Mouse (Mus musculus) cerebral cortex, adult 2 months (tissue): ENCODE measurements around the gene Flot2.

Source experiments
- WGBS: fragments of 180-500 bp; shearing (Covaris S2); methylation state at CpG from one replicate; pipeline ENCODE4 v1.1.7; 2018; 5-methylcytosine and 5-hydroxymethylcytosine counted together

Flot2 gene

DNA sequence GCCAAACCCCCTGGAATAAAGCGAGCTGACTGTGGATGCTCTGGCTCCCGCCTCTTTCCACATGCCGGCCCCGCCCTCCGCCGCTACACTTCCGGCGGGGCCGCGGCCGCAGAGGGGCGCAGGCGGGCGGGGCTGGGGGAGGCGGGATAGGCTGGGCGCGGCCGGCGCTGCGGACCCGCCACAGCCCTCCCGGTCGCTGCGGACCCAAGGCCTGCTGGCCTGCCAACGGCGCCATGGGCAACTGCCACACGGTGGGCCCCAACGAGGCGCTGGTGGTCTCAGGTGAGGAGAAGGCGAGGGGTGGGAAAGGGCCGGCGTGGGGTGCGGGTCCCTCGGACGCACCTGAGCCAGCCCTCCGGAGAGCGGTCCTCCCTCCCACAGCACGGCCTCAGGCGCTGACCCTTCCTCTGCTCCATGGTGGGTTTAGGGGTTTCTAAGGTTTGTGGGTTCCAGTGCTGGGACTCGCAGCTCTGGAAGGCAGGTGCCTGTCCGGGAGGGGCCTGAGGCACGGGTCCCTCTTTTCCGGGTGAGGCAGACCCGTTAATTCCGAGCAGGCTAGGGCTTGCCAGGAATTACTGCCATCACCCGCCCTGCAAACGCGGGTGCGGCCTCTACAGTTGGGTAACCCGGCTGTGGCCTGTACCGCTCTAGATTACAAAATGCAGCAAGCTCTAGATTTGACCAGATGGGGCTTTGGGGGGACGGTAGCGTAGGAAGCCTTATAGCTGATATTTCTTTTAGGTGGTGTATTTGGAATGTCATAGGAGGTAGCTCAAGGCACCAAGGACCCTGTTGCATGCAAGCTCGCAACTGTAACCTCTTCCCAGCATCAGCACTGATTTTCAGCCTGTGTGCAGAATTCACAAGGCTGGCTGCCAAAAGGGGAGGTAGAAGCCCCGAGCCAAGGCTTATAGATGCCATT is at the start of gene Flot2:
Flot2 (plus strand) TSS at position 101 of the 922 bp plus-strand sequence.
- WGBS, result 2% methylated on average over 54 of the region's 55 CpGs

DNA sequence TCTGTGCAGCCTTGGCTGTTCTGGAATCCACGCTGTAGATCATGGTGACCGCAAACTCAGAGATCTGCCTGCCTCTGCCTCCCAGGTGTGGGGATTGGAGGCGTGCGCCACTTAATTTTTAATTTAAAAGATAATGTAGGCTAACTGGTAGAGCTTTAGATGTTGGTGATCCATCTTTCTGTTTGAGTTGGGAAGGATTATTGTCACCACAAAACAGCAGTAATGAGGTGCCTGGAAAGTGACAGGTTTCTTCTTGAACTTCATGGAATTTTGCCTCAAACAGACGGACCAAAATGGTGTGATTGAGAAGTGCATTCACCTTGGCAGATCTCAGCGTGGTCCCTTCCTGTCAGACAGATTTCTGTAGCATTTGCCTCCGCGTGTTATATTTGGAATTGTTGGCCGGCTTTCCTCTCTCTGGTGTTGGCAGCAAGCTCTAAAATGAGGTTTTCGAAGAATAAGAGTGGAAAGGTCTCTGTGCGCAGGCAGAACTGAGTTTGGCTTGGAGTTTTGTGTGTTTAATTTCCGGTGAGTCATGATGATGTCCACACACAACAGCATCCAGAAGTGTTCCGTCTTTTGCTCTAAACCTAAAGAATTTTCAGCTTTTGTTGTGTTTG is 48.5 kb upstream of the Flot2 start:
- 49% methylated on average over 13 of the region's 13 CpGs for WGBS

- 33% methylated on average over 1 of the region's 1 CpGs for WGBS
Observed at GRCm38 (mm10) chr11:77995556-77995955, 42.2 kb upstream of the Flot2 start.

- WGBS, result 74% methylated on average over 5 of the region's 5 CpGs
Observed at GRCm38 (mm10) chr11:78006446-78006845, 31.3 kb upstream of the Flot2 start.

GRCm38 (mm10) chr11:78019676-78020075 is 18.1 kb upstream of the Flot2 start:
- 12% methylated on average over 4 of the region's 4 CpGs for WGBS

DNA sequence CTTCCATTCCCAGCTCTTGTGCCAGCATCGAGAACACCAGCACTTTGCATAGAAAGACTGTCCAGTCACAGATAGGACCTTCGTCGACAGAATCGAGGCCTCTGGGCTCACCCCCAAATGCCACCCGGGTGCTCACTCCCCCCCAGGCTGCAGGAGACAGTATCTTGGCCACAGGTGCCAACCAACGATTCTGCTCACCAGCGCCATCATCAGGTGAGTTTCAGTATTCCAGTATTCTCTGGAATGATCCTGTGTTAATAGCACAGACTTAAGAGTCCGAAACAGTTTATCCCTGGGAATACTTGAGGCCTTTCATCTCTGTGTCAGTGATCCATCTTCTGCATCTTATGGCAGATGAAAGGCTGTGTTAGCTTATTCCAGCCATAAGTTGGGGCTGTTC is 14.1 kb upstream of the Flot2 start:
- 71% methylated on average over 8 of the region's 8 CpGs for WGBS

- WGBS, result 85% methylated on average over 8 of the region's 8 CpGs
Observed at GRCm38 (mm10) chr11:78029240-78029639, 8.5 kb upstream of the Flot2 start.

DNA sequence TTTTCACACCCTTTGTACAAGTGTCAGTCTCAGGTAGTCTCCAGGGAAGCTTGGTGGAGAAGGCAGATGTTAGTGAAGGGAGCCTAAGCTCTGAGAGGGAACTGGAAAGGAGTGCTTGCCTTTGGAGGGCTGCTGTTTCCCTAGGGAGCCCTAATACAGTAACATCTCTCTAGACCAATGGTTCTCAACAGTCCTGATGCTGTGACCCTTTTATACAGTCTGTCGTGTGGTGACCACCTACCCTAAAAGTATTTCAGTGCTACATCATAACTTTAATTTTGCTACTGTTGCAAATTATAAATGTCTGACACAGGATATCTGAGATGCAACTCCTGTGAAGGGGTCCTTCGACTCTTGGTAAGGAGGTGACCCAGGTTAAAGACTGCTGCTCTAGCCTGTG is 7.1 kb upstream of the Flot2 start:
- 63% methylated on average over 2 of the region's 2 CpGs for WGBS

- 48% methylated on average over 6 of the region's 6 CpGs for WGBS
Observed at GRCm38 (mm10) chr11:78031389-78031788, 6.3 kb upstream of the Flot2 start.

GRCm38 (mm10) chr11:78031947-78032808 is 5.6 kb upstream of the Flot2 start, which contains the start of gene Dhrs13:
Gene Dhrs13 (plus strand): TSS chr11:78032280.
- WGBS, result under 1% methylated on average over 93 of the region's 96 CpGs

DNA sequence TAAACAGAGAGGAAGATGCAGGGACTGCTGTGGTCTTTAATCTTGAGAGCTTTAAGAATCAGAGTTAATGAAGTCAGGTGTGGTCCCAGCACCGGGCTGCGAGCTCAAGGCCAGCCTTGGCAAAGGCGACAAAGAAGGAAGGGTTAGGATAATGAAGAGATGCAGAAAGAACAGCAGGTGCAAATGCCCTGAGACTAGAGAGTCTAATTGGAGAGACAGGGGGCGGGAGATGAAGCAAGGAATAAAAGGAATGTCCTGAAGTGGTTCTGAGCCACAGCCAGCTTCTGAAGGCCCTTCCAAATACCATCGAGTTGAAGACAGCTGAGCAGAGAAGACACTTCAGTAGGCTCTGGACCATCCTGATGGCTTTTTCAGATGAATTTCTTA is 4.9 kb upstream of the Flot2 start:
- 11% methylated on average over 5 of the region's 5 CpGs for WGBS

DNA sequence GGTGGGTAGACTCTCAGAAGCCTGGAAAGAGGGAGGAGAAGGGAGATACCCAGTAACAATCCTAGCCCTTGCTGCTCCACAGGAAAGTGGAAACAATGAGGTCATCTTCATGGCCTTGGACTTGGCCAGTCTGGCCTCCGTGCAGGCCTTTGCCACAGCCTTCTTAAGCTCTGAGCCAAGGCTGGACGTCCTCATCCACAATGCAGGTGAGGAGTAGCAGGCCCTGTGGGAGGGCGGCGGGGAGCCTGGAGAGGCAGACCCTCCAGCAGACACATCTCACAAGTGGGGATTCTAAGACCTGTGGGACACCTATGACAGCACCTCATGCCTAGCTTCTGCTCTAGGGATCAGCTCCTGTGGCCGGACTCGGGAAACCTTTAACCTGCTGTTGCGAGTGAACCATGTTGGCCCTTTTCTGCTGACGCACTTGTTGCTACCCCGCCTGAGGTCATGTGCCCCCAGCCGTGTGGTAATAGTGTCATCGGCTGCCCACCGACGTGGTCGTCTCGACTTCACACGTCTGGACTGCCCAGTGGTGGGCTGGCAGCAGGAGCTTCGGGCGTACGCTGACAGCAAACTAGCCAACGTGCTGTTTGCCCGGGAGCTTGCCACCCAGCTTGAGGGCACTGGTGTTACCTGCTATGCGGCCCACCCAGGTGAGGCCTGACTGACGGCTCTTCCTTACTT is 3.7 kb upstream of the Flot2 start:
- 94% methylated on average over 23 of the region's 23 CpGs for WGBS

DNA sequence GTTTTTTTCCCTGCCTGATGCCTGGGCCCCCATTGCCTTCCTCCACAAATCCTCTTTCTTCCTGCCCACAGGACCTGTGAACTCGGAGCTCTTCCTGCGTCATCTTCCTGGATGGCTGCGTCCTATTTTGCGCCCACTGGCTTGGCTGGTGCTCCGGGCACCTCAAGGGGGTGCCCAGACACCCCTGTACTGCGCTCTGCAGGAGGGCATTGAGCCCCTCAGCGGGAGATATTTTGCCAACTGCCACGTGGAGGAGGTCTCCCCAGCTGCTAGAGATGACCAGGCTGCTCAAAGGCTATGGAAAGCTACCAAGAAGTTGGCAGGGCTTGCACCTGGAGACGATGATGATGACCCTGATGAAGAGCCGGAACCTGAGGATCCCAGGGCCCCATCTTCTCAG is 940 bp upstream of the Flot2 start:
- WGBS, result 82% methylated on average over 10 of the region's 10 CpGs

- WGBS, result 42% methylated on average over 2 of the region's 2 CpGs
Observed at GRCm38 (mm10) chr11:78040878-78041277, 3.1 kb downstream of the Flot2 start.

DNA sequence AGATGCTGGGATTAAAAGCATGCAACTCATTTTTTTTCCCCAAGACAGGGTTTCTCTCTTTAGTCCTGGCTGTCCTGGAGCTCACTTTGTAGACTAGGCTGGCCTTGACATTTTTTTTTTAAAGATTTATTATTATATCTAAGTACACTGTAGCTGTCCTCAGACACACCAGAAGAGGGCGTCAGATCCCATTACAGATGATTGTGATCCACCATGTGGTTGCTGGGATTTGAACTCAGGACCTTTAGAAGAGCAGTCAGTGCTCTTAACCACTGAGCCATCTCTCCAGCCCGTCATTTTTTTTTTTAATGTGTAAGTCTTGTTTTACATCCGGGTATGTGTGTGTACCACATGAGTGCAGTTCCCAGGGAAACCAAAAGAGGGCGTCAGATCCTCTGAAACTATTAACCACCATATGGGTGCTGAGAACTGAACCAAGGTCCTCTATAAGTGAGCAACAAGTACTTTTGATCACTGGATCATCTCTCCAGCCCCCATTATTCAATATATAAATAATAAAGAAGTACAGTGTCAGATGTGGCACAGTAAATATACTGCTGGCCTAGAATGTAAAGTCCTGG is 4.6 kb downstream of the Flot2 start:
- WGBS, result 93% methylated on average over 4 of the region's 4 CpGs

DNA sequence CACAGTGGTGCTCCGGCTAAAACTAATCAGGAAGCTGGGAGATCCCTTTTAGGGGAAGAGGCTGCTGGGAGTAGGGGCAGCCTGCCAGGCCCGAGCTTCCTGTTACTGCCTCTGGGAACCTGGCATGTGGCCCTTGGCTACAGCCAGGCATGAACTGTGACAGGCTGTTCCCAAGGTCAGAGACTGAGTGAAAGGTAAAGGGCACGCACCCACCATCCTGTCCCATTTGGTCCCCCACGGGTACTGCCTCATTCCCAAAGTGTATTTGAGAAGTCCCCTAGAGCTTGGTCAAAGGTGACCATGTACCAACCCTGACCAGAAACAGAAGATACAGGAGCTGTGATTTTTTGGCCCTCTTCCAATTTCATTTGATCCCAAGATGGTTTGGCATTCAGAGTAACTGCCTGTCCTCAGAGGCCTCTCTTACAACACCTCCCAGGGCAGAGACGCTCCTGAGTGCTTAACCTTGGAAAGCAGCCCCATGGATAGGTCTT is 7.1 kb downstream of the Flot2 start:
- 44% methylated on average over 5 of the region's 5 CpGs for WGBS

- 97% methylated on average over 4 of the region's 4 CpGs for WGBS
Observed at GRCm38 (mm10) chr11:78048637-78049036, 10.9 kb downstream of the Flot2 start.

GRCm38 (mm10) chr11:78053078-78053477 is 15.3 kb downstream of the Flot2 start:
- 87% methylated on average over 8 of the region's 8 CpGs for WGBS

- WGBS, result 78% methylated on average over 8 of the region's 8 CpGs
Observed at GRCm38 (mm10) chr11:78056946-78057345, 19.2 kb downstream of the Flot2 start.

GRCm38 (mm10) chr11:78059833-78060757 is 22.4 kb downstream of the Flot2 start:
- 46% methylated on average over 9 of the region's 9 CpGs for WGBS
